Mouse (Mus musculus): ENCODE results near the gene Etv6. TPM values are rescaled to one million over a fixed set of nuclear protein-coding genes. Genes with fewer than 3 reads are reported as not detected.
A peak's percentile ranks its signal among the peaks of the same experiment; 100 is the strongest.

Etv6 gene
- total and polyA plus RNA-seq, 2 experiments, result 4.1 to 8.6 TPM

DNA sequence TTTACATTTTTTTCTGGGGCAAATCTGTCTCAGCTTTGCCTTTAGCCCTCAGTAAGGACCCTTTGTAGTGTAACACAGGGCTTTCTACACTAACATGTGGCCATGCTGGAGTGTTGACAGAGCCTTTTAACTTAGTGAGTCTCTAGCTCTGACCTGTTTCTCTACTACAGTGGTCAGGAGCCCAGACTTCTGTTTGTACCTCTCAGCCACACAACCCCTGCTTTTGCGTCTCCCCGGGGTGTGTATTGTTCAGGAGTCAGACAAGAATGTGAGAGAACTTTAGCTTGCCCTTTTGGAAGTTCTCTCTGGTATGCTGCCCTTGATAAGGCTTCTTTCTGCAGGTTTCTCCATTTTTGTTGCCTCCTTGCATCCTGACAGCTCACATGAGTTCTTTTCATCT is 210.6 kb downstream of the Etv6 start:
- Histone ChIP-seq H3K27me3 (ENCODE audit: control insufficient read depth, insufficient read depth, low read length) (no peaks in the 10 kb centered on the region), H3K9ac (ENCODE audit: low read depth, low read length) (no peak overlapping the region), H3K36me3 (ENCODE audit: control insufficient read depth, insufficient read depth, low read length) (peaks cover 10% of the 10 kb centered on the region), H3K4me3 (ENCODE audit: insufficient read depth, low read depth, low read length) (no peak overlapping the region), H3K4me1 (ENCODE audit: control insufficient read depth, insufficient read depth, low read length) (peaks cover 14% of the 10 kb centered on the region), H3K79me2 (ENCODE audit: control insufficient read depth, insufficient read depth, low read length) (peaks cover 10% of the 10 kb centered on the region; the same call in 1 of the 2 replicates), H3K27ac (replicated peaks; ENCODE audit: insufficient read depth, low read depth, low read length) (no peak overlapping the region)
- TF ChIP-seq CTCF (IDR thresholded peaks at IDR 0.05; ENCODE audit: low read depth, low read length) (no peak), POLR2A (IDR thresholded peaks at IDR 0.05; ENCODE audit: extremely low read depth, insufficient read depth, low read length) (no peak)
- no peak for DNase-seq (ENCODE audit: extremely low read depth, low read depth, low spot score)
- 76% methylated on average over 2 of the region's 2 CpGs for WGBS

DNA sequence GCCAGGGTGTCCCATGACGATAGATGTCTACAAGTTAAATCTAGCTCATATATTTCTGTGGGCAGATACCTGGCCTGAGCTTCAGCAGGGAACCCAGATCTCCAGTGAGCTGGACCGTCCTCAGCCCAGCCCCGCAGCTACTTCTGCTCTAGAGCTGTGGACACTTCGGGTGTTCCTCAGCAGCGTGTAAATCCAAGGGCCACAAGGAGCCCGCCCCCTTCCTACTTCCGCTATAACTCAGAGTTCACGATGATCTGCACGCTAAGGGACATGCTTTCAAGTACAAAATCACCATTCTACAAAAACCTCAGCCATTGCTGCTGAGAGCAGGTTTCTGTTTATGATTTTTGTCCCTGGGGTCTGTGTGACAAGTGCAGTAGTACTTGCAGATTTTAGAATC is 211.8 kb downstream of the Etv6 start:
- no peak overlapping the region for H3K9ac ChIP-seq (ENCODE audit: low read depth, low read length)
- WGBS, result 88% methylated on average over 9 of the region's 9 CpGs
- no peak overlapping the region for H3K4me3 ChIP-seq (ENCODE audit: insufficient read depth, low read depth, low read length)
- H3K27me3 ChIP-seq (ENCODE audit: control insufficient read depth, insufficient read depth, low read length), result no peaks in the 10 kb centered on the region
- H3K27ac ChIP-seq (replicated peaks; ENCODE audit: insufficient read depth, low read depth, low read length), result no peak overlapping the region
- peak; percentile 13 for DNase-seq (ENCODE audit: extremely low read depth, low read depth, low spot score)
- peaks cover 10% of the 10 kb centered on the region for H3K36me3 ChIP-seq (ENCODE audit: control insufficient read depth, insufficient read depth, low read length)
- TF ChIP-seq POLR2A (IDR thresholded peaks at IDR 0.05; ENCODE audit: extremely low read depth, insufficient read depth, low read length) (no peak), CTCF (IDR thresholded peaks at IDR 0.05; ENCODE audit: low read depth, low read length) (no peak)
- H3K79me2 ChIP-seq (ENCODE audit: control insufficient read depth, insufficient read depth, low read length), result peaks cover 10% of the 10 kb centered on the region; the same call in 1 of the 2 replicates
- peaks cover 14% of the 10 kb centered on the region for H3K4me1 ChIP-seq (ENCODE audit: control insufficient read depth, insufficient read depth, low read length)

DNA sequence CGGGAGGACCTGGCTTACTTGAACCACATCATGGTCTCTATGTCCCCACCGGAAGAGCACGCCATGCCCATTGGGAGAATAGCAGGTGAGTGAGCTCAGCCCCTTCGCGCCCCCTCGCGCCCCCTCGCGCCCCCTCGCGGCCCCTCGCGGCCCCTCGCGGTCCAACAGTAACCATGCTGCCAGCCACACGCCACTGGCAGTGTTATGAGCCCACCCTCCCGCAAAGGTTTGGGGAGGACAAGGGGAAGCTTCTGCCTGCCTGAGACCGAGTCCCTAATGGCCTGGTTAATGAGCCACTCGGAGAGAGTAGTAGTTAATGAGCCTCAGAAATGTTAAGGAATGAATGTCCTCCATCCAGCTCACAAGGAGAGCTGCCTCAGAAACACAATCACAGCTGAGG is 213.2 kb downstream of the Etv6 start:
- no peak for DNase-seq (ENCODE audit: extremely low read depth, low read depth, low spot score)

DNA sequence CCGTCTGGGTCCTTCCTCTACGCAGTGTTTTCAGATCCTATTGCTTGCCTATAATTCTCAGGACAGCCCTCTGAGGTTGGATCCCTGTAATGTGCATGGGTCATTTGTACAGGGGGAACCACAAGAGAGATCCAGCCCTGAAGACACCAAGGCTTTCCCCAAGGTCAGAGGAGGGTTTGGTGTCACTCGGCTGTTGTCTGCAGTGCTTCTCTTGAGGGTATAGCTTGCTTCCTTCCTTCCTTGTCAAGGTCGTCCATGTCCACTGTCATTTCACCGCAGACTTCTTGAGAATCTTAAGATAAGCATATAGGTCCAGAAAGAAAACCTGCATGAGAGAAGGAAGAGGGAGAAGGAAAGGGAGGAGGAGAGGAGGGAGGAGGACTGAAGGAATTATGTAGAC is 215.3 kb downstream of the Etv6 start:
- WGBS, result 78% methylated on average over 5 of the region's 5 CpGs
- H3K4me3 ChIP-seq (ENCODE audit: insufficient read depth, low read depth, low read length), result no peak overlapping the region
- TF ChIP-seq CTCF (IDR thresholded peaks at IDR 0.05; ENCODE audit: low read depth, low read length) (no peak), POLR2A (IDR thresholded peaks at IDR 0.05; ENCODE audit: extremely low read depth, insufficient read depth, low read length) (no peak)
- no peaks in the 10 kb centered on the region for H3K27me3 ChIP-seq (ENCODE audit: control insufficient read depth, insufficient read depth, low read length)
- H3K79me2 ChIP-seq (ENCODE audit: control insufficient read depth, insufficient read depth, low read length), result peaks cover 12% of the 10 kb centered on the region; the same call in 1 of the 2 replicates
- DNase-seq (ENCODE audit: extremely low read depth, low read depth, low spot score), result no peak
- peaks cover 14% of the 10 kb centered on the region for H3K36me3 ChIP-seq (ENCODE audit: control insufficient read depth, insufficient read depth, low read length)
- no peaks in the 10 kb centered on the region for H3K4me1 ChIP-seq (ENCODE audit: control insufficient read depth, insufficient read depth, low read length)
- H3K27ac ChIP-seq (replicated peaks; ENCODE audit: insufficient read depth, low read depth, low read length), result no peak overlapping the region
- no peak overlapping the region for H3K9ac ChIP-seq (ENCODE audit: low read depth, low read length)

More for the DNA sequence above, 213.2 kb downstream of the Etv6 start:
- Histone ChIP-seq H3K27ac (replicated peaks; ENCODE audit: insufficient read depth, low read depth, low read length) (no peak overlapping the region), H3K4me3 (ENCODE audit: insufficient read depth, low read depth, low read length) (no peak overlapping the region), H3K79me2 (ENCODE audit: control insufficient read depth, insufficient read depth, low read length) (peaks cover 11% of the 10 kb centered on the region; the same call in 1 of the 2 replicates), H3K9ac (ENCODE audit: low read depth, low read length) (no peak overlapping the region), H3K27me3 (ENCODE audit: control insufficient read depth, insufficient read depth, low read length) (no peaks in the 10 kb centered on the region), H3K36me3 (ENCODE audit: control insufficient read depth, insufficient read depth, low read length) (peaks cover 14% of the 10 kb centered on the region), H3K4me1 (ENCODE audit: control insufficient read depth, insufficient read depth, low read length) (peaks cover 4% of the 10 kb centered on the region; the same call in 1 of the 2 replicates)
- 95% methylated on average over 19 of the region's 19 CpGs for WGBS
- TF ChIP-seq CTCF (IDR thresholded peaks at IDR 0.05; ENCODE audit: low read depth, low read length) (no peak), POLR2A (IDR thresholded peaks at IDR 0.05; ENCODE audit: extremely low read depth, insufficient read depth, low read length) (no peak)

DNA sequence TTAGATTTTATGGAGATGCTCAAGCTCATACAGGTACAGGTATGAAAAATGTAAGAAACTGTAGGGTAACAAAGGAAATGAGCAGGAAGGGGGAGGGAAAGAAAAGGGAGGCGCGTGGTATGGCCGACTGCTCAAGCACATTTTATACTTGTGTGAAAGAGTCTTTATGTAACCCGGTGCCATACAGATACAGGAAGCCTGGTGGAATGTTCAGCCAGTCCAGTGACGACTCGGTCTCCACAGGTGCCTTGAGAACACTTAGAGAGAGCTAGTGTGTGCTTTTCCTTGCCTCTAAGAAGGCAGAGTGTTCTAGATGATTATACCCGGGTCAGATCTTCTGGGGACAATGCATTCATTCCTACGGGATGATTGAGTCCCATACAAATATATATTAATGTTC is 215.9 kb downstream of the Etv6 start:
- no peak overlapping the region for H3K9ac ChIP-seq (ENCODE audit: low read depth, low read length)
- H3K4me3 ChIP-seq (ENCODE audit: insufficient read depth, low read depth, low read length), result no peak overlapping the region
- peaks cover 14% of the 10 kb centered on the region for H3K36me3 ChIP-seq (ENCODE audit: control insufficient read depth, insufficient read depth, low read length)
- H3K27me3 ChIP-seq (ENCODE audit: control insufficient read depth, insufficient read depth, low read length), result no peaks in the 10 kb centered on the region
- no peak for TF ChIP-seq POLR2A (IDR thresholded peaks at IDR 0.05; ENCODE audit: extremely low read depth, insufficient read depth, low read length)
- no peak for TF ChIP-seq CTCF (IDR thresholded peaks at IDR 0.05; ENCODE audit: low read depth, low read length)
- H3K79me2 ChIP-seq (ENCODE audit: control insufficient read depth, insufficient read depth, low read length), result peaks cover 12% of the 10 kb centered on the region; the same call in 1 of the 2 replicates
- no peak for DNase-seq (ENCODE audit: extremely low read depth, low read depth, low spot score)
- no peaks in the 10 kb centered on the region for H3K4me1 ChIP-seq (ENCODE audit: control insufficient read depth, insufficient read depth, low read length)
- WGBS, result 90% methylated on average over 8 of the region's 8 CpGs
- H3K27ac ChIP-seq (replicated peaks; ENCODE audit: insufficient read depth, low read depth, low read length), result no peak overlapping the region

DNA sequence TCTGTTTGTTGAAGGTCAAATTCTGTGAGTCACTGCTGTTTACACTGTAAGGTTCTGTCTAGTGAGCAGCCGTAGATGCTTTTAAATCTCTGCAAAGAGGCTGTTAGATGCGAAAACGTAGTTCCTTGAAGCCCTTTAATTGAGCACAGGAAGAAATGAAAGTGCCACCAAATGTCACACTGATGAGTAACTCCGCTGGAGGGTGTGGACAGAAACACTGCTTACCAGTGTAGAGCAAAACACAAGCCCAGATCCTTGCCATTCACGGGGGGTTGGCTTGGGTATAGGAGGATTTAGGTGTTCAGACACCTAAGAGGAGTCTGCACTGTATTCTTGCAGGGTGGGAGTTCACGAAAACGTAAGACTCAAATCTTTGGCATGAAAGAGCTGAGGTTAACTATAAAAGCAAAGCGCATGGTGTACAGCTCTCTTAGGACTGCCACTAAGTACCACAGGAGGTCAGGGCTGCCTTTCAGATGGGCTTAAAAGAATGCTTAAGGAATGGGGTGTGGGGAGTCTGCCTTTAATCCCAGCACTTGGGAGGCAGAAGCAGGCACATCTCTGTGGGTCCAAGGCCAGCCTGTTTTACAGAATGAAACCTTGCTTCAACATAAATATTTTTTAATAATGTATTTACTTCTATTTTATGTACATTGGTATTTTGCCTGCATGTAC is 216.7 kb downstream of the Etv6 start:
- peaks cover 12% of the 10 kb centered on the region for H3K79me2 ChIP-seq (ENCODE audit: control insufficient read depth, insufficient read depth, low read length)
- WGBS, result 92% methylated on average over 8 of the region's 8 CpGs
- H3K36me3 ChIP-seq (ENCODE audit: control insufficient read depth, insufficient read depth, low read length), result peaks cover 14% of the 10 kb centered on the region
- no peak for DNase-seq (ENCODE audit: extremely low read depth, low read depth, low spot score)
- H3K4me1 ChIP-seq (ENCODE audit: control insufficient read depth, insufficient read depth, low read length), result no peaks in the 10 kb centered on the region
- no peak for TF ChIP-seq CTCF (IDR thresholded peaks at IDR 0.05; ENCODE audit: low read depth, low read length)
- no peak for TF ChIP-seq POLR2A (IDR thresholded peaks at IDR 0.05; ENCODE audit: extremely low read depth, insufficient read depth, low read length)
- no peaks in the 10 kb centered on the region for H3K27me3 ChIP-seq (ENCODE audit: control insufficient read depth, insufficient read depth, low read length)
- H3K9ac ChIP-seq (ENCODE audit: low read depth, low read length), result no peak overlapping the region
- no peak overlapping the region for H3K27ac ChIP-seq (replicated peaks; ENCODE audit: insufficient read depth, low read depth, low read length)
- H3K4me3 ChIP-seq (ENCODE audit: insufficient read depth, low read depth, low read length), result no peak overlapping the region
